Mouse (Mus musculus) kidney, embryonic 15.5 days (tissue): ENCODE results near the gene Chrm3. TPM values are rescaled to one million over a fixed set of nuclear protein-coding genes. Genes with fewer than 3 reads are reported as not detected.
A peak's percentile ranks its signal among the peaks of the same experiment; 100 is the strongest.

ENCODE experiments used
- ATAC-seq: fragments of 200-750 bp; cut with Nextera tagmentation; replicated peaks from 2 replicates; pipeline ENCODE4 v1.8.0; 2017; ENCODE audit warnings: moderate TSS enrichment; ENCODE audit not compliant: low FRiP score
- H3K27ac ChIP-seq: fragments of 300-500 bp; sonication (generic); 2 replicates; pipeline ENCODE4 v1.5.1; 2015; ENCODE audit warnings: mild to moderate bottlenecking, inconsistent platforms
- H3K27me3 ChIP-seq: fragments of 300-500 bp; sonication (generic); 2 replicates; pipeline ENCODE4 v1.6.1; 2015; ENCODE audit warnings: inconsistent platforms
- H3K36me3 ChIP-seq: fragments of 300-500 bp; sonication (generic); 2 replicates; pipeline ENCODE4 v1.6.1; 2015; ENCODE audit warnings: inconsistent platforms
- H3K4me1 ChIP-seq: fragments of 300-500 bp; sonication (generic); 2 replicates; pipeline ENCODE4 v1.6.1; 2015; ENCODE audit warnings: inconsistent platforms
- H3K4me2 ChIP-seq: fragments of 300-500 bp; sonication (generic); 2 replicates; pipeline ENCODE4 v1.6.1; 2015; ENCODE audit warnings: moderate library complexity, mild to moderate bottlenecking, inconsistent platforms
- H3K4me3 ChIP-seq: fragments of 300-500 bp; sonication (generic); replicated peaks from 2 replicates; pipeline ENCODE4 v1.5.1; 2015; ENCODE audit warnings: mild to moderate bottlenecking, inconsistent platforms
- H3K9ac ChIP-seq: fragments of 300-500 bp; sonication (generic); 2 replicates; pipeline ENCODE4 v1.6.1; 2015; ENCODE audit warnings: mild to moderate bottlenecking, inconsistent platforms
- H3K9me3 ChIP-seq: fragments of 300-500 bp; sonication (generic); replicated peaks from 2 replicates; pipeline ENCODE4 v1.6.1; 2016; ENCODE audit warnings: inconsistent platforms
- WGBS: fragments of 180-500 bp; shearing (Covaris S2); methylation state at CpG from one replicate; pipeline ENCODE4 v1.1.7; 2015; ENCODE audit warnings: mixed read lengths; 5-methylcytosine and 5-hydroxymethylcytosine counted together
- polyA plus RNA-seq: library from polyadenylated mRNA; unstranded; fragments of >200 nt; fragmentation: Nextera tagmentation; extraction: Ambion mirVana; gene quantifications from 2 replicates; pipeline ENCODE4 v1.2.1, GENCODE M21; 2015

Chrm3 gene
- polyA plus RNA-seq, 1 experiment from 2014 or later: 1.6 TPM

DNA sequence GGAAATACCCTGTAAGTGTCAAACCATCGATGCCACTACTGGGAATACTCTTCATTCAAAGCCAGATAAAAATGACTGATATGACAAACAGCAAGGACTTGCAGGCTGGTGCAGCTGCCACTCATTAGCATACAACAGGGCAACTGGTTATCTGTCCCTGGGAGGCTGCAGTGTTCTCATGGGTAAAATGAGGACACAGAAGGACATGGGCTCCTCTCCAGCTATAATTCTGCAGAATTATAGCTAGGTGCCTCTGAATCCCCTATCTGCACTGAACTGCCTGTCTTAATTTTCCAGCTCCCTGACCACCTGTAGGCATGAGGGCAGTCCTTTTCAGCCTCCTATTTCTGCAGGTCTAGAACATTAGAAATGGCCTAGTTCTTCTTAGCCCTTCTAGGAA is 463.4 kb downstream of the Chrm3 start:
- no peaks in the 10 kb centered on the region for H3K9me3 ChIP-seq
- H3K9ac ChIP-seq: no peak overlapping the region
- WGBS: 63% methylated on average over 1 of the region's 1 CpGs
- no peaks in the 10 kb centered on the region for H3K27me3 ChIP-seq
- no peaks in the 10 kb centered on the region for H3K4me1 ChIP-seq
- no peak overlapping the region for H3K4me2 ChIP-seq
- H3K27ac ChIP-seq: no peak overlapping the region
- no peaks in the 10 kb centered on the region for H3K36me3 ChIP-seq
- no peak for ATAC-seq
- no peak overlapping the region for H3K4me3 ChIP-seq

GRCm38 (mm10) chr13:9895045-9895625 is 465.5 kb downstream of the Chrm3 start:
- no peaks in the 10 kb centered on the region for H3K36me3 ChIP-seq
- 85% methylated on average over 11 of the region's 11 CpGs for WGBS
- H3K4me3 ChIP-seq: no peak overlapping the region
- H3K4me1 ChIP-seq: no peaks in the 10 kb centered on the region
- no peak overlapping the region for H3K27ac ChIP-seq
- H3K9me3 ChIP-seq: no peaks in the 10 kb centered on the region
- no peaks in the 10 kb centered on the region for H3K27me3 ChIP-seq
- H3K9ac ChIP-seq: no peak overlapping the region
- no peak overlapping the region for H3K4me2 ChIP-seq
- ATAC-seq: no peak

DNA sequence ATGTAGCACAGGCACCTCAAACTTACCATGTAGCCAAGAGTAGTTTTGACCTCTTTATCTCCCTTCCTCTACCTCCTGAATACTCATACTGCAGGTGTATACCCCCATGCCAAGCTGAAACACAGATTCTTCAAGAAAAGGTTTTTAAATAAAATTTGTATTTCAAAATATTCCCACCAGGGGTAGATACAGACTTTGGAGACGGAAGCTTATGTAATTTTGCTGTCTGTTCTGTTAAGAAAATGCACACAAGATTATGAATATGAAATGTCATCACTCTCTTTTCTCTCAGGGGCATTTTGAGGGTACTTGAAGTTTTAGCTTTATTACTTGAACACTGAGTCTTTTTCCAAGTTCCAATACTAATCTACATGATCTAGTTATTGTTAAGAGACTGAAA is 469.6 kb downstream of the Chrm3 start:
- no peak overlapping the region for H3K4me2 ChIP-seq
- no peak overlapping the region for H3K4me3 ChIP-seq
- H3K27me3 ChIP-seq: no peaks in the 10 kb centered on the region
- 88% methylated on average over 1 of the region's 1 CpGs for WGBS
- no peaks in the 10 kb centered on the region for H3K9me3 ChIP-seq
- no peak for ATAC-seq
- H3K9ac ChIP-seq: no peak overlapping the region
- no peaks in the 10 kb centered on the region for H3K4me1 ChIP-seq
- H3K36me3 ChIP-seq: no peaks in the 10 kb centered on the region
- H3K27ac ChIP-seq: no peak overlapping the region

DNA sequence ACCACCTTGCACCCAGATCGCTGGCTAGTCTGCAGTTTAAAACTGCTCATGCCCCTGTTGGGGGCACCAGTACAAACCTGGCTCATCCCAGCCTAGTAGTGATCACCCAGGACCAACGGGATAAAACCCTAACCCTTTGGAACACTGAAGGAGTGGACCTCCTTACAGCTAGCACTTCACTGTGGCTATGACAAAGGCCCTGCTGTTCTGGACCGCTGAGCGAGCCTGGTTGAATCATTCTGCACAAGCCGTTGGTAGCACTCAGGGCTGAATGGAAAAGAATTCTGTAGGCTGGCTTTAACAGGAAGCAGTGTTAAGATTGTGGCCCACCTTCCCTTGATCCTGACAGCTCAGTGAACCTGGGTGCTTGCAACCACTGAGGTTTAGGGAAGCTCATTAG is 470.2 kb downstream of the Chrm3 start:
- Histone ChIP-seq H3K4me2 (no peak overlapping the region), H3K9ac (no peak overlapping the region), H3K27ac (no peak overlapping the region), H3K36me3 (no peaks in the 10 kb centered on the region), H3K9me3 (no peaks in the 10 kb centered on the region), H3K27me3 (no peaks in the 10 kb centered on the region), H3K4me1 (no peaks in the 10 kb centered on the region), H3K4me3 (no peak overlapping the region)
- WGBS: 62% methylated on average over 5 of the region's 5 CpGs
- no peak for ATAC-seq

DNA sequence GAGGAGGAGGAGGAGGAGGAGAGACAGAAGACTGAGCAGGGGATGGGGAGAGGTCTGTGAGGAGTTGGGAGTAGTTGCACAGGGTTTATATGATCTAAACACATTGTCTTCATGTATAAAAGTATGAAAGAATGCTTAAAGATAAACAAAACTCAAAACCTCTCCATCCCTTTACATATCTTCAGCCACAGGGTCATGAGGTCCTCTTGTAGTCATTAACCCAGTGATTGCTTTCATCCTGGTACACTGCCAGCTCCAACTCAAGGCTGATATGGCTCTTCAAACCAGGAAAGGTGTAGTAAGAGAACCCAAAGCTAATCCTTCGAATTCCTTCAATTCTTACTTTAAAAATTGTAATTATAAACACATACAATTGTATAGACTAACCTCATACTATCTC is 470.7 kb downstream of the Chrm3 start:
- Histone ChIP-seq H3K4me1 (no peaks in the 10 kb centered on the region), H3K4me3 (no peak overlapping the region), H3K9ac (no peak overlapping the region), H3K27ac (no peak overlapping the region), H3K4me2 (no peak overlapping the region), H3K9me3 (no peaks in the 10 kb centered on the region), H3K27me3 (no peaks in the 10 kb centered on the region), H3K36me3 (no peaks in the 10 kb centered on the region)
- ATAC-seq: no peak
- WGBS: 63% methylated on average over 1 of the region's 1 CpGs

DNA sequence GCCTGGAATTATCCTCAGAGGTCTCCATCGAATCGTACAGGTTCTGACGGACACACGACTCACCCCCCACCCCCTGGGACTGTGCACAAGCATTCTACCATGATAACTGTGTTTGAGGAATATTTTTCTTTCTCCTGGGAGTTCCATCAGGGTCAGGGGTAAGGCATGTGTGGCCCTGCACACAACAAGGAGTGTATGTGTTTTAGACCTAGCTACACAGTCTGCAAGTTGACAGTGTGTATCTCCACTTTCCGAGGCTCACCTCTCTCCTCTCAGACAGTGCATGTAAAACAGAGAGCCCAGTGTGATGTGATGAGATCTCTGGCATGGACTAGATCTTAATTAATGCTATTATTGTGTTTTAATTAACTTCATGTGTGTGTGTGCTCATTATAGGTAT is 472.4 kb downstream of the Chrm3 start:
- H3K36me3 ChIP-seq: no peaks in the 10 kb centered on the region
- ATAC-seq: no peak; the same call in 1 of the 2 replicates
- H3K27me3 ChIP-seq: no peaks in the 10 kb centered on the region
- H3K4me1 ChIP-seq: no peaks in the 10 kb centered on the region
- H3K4me3 ChIP-seq: no peak overlapping the region
- no peak overlapping the region for H3K9ac ChIP-seq
- no peak overlapping the region for H3K27ac ChIP-seq
- no peaks in the 10 kb centered on the region for H3K9me3 ChIP-seq
- H3K4me2 ChIP-seq: no peak overlapping the region
- WGBS: 68% methylated on average over 5 of the region's 5 CpGs

GRCm38 (mm10) chr13:9887261-9887660 is 473.4 kb downstream of the Chrm3 start:
- Histone ChIP-seq H3K4me1 (0 out of 2 replicates have a peak, but pooled peaks cover 3% of the 10 kb centered on the region), H3K4me2 (no peak overlapping the region), H3K36me3 (no peaks in the 10 kb centered on the region), H3K4me3 (no peak overlapping the region), H3K27me3 (no peaks in the 10 kb centered on the region), H3K9me3 (no peaks in the 10 kb centered on the region), H3K27ac (no peak overlapping the region), H3K9ac (no peak overlapping the region)
- ATAC-seq: no peak
- WGBS: 86% methylated on average over 5 of the region's 5 CpGs

- Histone ChIP-seq H3K4me3 (no peak overlapping the region), H3K9ac (no peak overlapping the region), H3K4me1 (0 out of 2 replicates have a peak, but pooled peaks cover 3% of the 10 kb centered on the region), H3K27me3 (no peaks in the 10 kb centered on the region), H3K4me2 (no peak overlapping the region), H3K27ac (no peak overlapping the region), H3K9me3 (no peaks in the 10 kb centered on the region), H3K36me3 (no peaks in the 10 kb centered on the region)
- 81% methylated on average over 6 of the region's 6 CpGs for WGBS
- ATAC-seq: no peak
Observed at GRCm38 (mm10) chr13:9886465-9887135, 474.0 kb downstream of the Chrm3 start.

- Histone ChIP-seq H3K27ac (no peak overlapping the region), H3K27me3 (no peaks in the 10 kb centered on the region), H3K9me3 (no peaks in the 10 kb centered on the region), H3K36me3 (no peaks in the 10 kb centered on the region), H3K4me2 (no peak overlapping the region), H3K9ac (no peak overlapping the region), H3K4me1 (0 out of 2 replicates have a peak, but pooled peaks cover 3% of the 10 kb centered on the region), H3K4me3 (no peak overlapping the region)
- 39% methylated on average over 15 of the region's 15 CpGs for WGBS
- ATAC-seq: peak; percentile 92
Observed at GRCm38 (mm10) chr13:9882362-9883282, 478.0 kb downstream of the Chrm3 start.

GRCm38 (mm10) chr13:9881930-9882329 is 478.7 kb downstream of the Chrm3 start:
- H3K36me3 ChIP-seq: no peaks in the 10 kb centered on the region
- H3K4me1 ChIP-seq: 0 out of 2 replicates have a peak, but pooled peaks cover 3% of the 10 kb centered on the region
- ATAC-seq: 0 out of 2 replicates have a peak, but pooled peaks have one; percentile 30
- WGBS: 47% methylated on average over 4 of the region's 4 CpGs
- no peak overlapping the region for H3K9ac ChIP-seq
- H3K27me3 ChIP-seq: no peaks in the 10 kb centered on the region
- H3K9me3 ChIP-seq: no peaks in the 10 kb centered on the region
- H3K27ac ChIP-seq: no peak overlapping the region
- H3K4me2 ChIP-seq: no peak overlapping the region
- H3K4me3 ChIP-seq: no peak overlapping the region

DNA sequence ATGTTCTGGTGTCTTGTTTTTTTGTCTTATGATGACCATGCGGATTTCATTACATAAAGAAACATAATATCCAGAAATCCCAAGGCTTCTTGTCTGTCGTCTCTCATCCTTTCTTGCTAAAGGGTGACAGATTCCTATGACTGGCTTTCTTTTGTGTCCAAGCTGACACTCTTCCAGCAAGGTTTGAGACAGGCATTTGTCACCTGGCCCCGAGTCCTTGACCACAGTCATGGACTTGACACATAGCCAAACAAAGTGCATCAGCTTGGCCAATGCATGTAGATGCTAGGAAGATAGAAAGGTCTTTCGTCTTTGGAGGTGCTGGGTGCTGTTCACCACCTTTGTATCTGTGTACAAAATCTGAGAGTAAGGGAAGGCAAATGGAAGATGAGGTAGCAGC is 480.2 kb downstream of the Chrm3 start:
- 85% methylated on average over 4 of the region's 4 CpGs for WGBS
- Histone ChIP-seq H3K9me3 (no peaks in the 10 kb centered on the region), H3K27me3 (no peaks in the 10 kb centered on the region), H3K9ac (no peak overlapping the region), H3K27ac (no peak overlapping the region), H3K4me3 (no peak overlapping the region), H3K4me2 (no peak overlapping the region), H3K4me1 (0 out of 2 replicates have a peak, but pooled peaks cover 3% of the 10 kb centered on the region), H3K36me3 (no peaks in the 10 kb centered on the region)
- no peak for ATAC-seq

DNA sequence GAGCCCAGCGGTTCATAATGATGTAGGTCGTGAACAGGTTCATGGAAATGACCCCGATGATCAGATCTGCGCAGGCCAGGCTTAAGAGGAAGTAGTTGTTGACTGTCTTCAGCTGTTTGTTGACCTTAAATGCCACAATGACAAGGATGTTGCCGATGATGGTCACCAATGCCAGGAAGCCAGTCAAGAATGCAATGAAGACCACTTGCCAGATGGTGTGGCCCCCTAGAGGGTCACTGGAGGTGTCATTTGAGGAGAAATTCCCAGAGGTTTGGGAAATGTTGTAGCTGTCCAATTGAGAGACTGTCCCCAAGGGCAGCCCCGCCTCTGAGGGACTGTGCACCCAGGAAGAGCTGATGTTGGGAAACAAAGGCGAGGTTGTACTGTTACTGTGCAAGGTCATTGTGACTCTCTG is 482.0 kb downstream of the Chrm3 start:
- Histone ChIP-seq H3K4me1 (0 out of 2 replicates have a peak, but pooled peaks cover 3% of the 10 kb centered on the region), H3K9me3 (no peaks in the 10 kb centered on the region), H3K9ac (no peak overlapping the region), H3K4me2 (no peak overlapping the region), H3K36me3 (no peaks in the 10 kb centered on the region), H3K27me3 (no peaks in the 10 kb centered on the region), H3K27ac (no peak overlapping the region), H3K4me3 (no peak overlapping the region)
- ATAC-seq: no peak
- WGBS: 91% methylated on average over 7 of the region's 7 CpGs
